Mouse (Mus musculus): ENCODE data around the gene Coro7.

GRCm38 (mm10) chr16:4656571-4657081 lies 23.0 kb downstream of the Coro7 start:
- TF ChIP-seq POLR2A (IDR thresholded peaks at IDR 0.05; ENCODE audit: extremely low read depth, insufficient read depth, low read length) = no peak
- no peak for TF ChIP-seq CTCF (IDR thresholded peaks at IDR 0.05; ENCODE audit: low read depth, low read length)
